ENCODE assay signal across 20 mouse cellular contexts in genomic region chr3:86107637-86108539, GRCm38 (mm10). TPM values are rescaled to one million over a fixed set of nuclear protein-coding genes. Genes with fewer than 3 reads are reported as not detected.
A peak's percentile ranks its signal among the peaks of the same experiment; 100 is the strongest.
DNase-seq lines count a peak whose midpoint lies in the region; ATAC-seq lines count a peak whose summit lies in the region.
"Had no signal": no experiment of that assay in that cellular context is flagged by ENCODE, and none has a peak within 500 bp of the region (broad histone marks: within the 10 kb centered on the region; RNA-seq: fewer than 3 reads in every experiment).

No protein-coding gene starts in this region.

- DNase-seq in liver, embryonic 13.5 days, result no peak
- no peak for DNase-seq in adrenal gland, adult 18-20 months (ENCODE audit: low spot score in 2 of 2)
- DNase-seq: adrenal gland, adult 8-10 months; cerebellum, adult 2 months; gastrocnemius, adult 2 months; kidney, adult 9 months; layer of hippocampus, postnatal 36 days; lung, postnatal 10 days; thymus, adult 18-20 months had no signal

- H3K9ac ChIP-seq in kidney, embryonic 15.5 days, result no peak overlapping the region
- no peak overlapping the region for H3K9ac ChIP-seq in kidney, embryonic 16.5 days (replicated peaks; ENCODE audit: low read length)
- peak overlapping the region; percentile 40 for H3K9ac ChIP-seq in liver, embryonic 13.5 days
- no peak overlapping the region for H3K9ac ChIP-seq in midbrain, embryonic 16.5 days (ENCODE audit: low read depth, low read length)
- no peak overlapping the region for H3K9ac ChIP-seq in kidney, embryonic 14.5 days (ENCODE audit: low read depth, low read length)
- H3K9ac ChIP-seq: embryonic facial prominence, embryonic 13.5 days; forebrain, embryonic 12.5 days; heart, embryonic 13.5 days; limb, embryonic 15.5 days had no signal

- peak overlapping the region; percentile 27 for H3K4me3 ChIP-seq in erythroblast, embryonic 14.5 days (replicated peaks)
- no peak overlapping the region for H3K4me3 ChIP-seq in kidney, embryonic 15.5 days (replicated peaks)
- no peak overlapping the region for H3K4me3 ChIP-seq in kidney, embryonic 16.5 days (ENCODE audit: low read length)
- H3K4me3 ChIP-seq in liver, embryonic 13.5 days (replicated peaks), result no peak overlapping the region
- H3K4me3 ChIP-seq in midbrain, embryonic 16.5 days (ENCODE audit: low read depth, low read length), result no peak overlapping the region
- no peak overlapping the region for H3K4me3 ChIP-seq in kidney, embryonic 14.5 days (ENCODE audit: low read length)
- H3K4me3 ChIP-seq: embryonic facial prominence, embryonic 13.5 days; forebrain, embryonic 12.5 days; gastrocnemius, adult 2 months; heart, embryonic 13.5 days; hindbrain, embryonic 10.5 days; limb, embryonic 15.5 days had no signal

- H3K27me3 ChIP-seq in erythroblast, embryonic 14.5 days (ENCODE audit: control insufficient read depth), result no peaks in the 10 kb centered on the region
- H3K27me3 ChIP-seq in kidney, embryonic 15.5 days, result no peaks in the 10 kb centered on the region
- no peaks in the 10 kb centered on the region for H3K27me3 ChIP-seq in kidney, embryonic 16.5 days (ENCODE audit: insufficient read depth, low read length)
- no peaks in the 10 kb centered on the region for H3K27me3 ChIP-seq in liver, embryonic 13.5 days
- no peaks in the 10 kb centered on the region for H3K27me3 ChIP-seq in midbrain, embryonic 16.5 days (ENCODE audit: control insufficient read depth, insufficient read depth, low read depth, low read length)
- H3K27me3 ChIP-seq in kidney, embryonic 14.5 days (ENCODE audit: control insufficient read depth, insufficient read depth, low read length), result no peaks in the 10 kb centered on the region
- H3K27me3 ChIP-seq: embryonic facial prominence, embryonic 13.5 days; forebrain, embryonic 12.5 days; heart, embryonic 13.5 days; limb, embryonic 15.5 days had no signal

- H3K36me3 ChIP-seq in erythroblast, embryonic 14.5 days (ENCODE audit: control insufficient read depth), result peaks cover 32% of the 10 kb centered on the region
- peaks cover 55% of the 10 kb centered on the region for H3K36me3 ChIP-seq in kidney, embryonic 15.5 days
- H3K36me3 ChIP-seq in kidney, embryonic 16.5 days (ENCODE audit: insufficient read depth, low read length), result peaks cover 12% of the 10 kb centered on the region
- H3K36me3 ChIP-seq in liver, embryonic 13.5 days, result no peaks in the 10 kb centered on the region
- no peaks in the 10 kb centered on the region for H3K36me3 ChIP-seq in midbrain, embryonic 16.5 days (ENCODE audit: control insufficient read depth, insufficient read depth, low read length)
- H3K36me3 ChIP-seq in kidney, embryonic 14.5 days (ENCODE audit: control insufficient read depth, insufficient read depth, low read length), result peaks cover 3% of the 10 kb centered on the region; the same call in 1 of the 2 replicates
- H3K36me3 ChIP-seq: forebrain, embryonic 12.5 days had no signal

- no peak for ATAC-seq in erythroblast, adult 5-6 weeks (replicated peaks; ENCODE audit: low FRiP score, poor library complexity, severe bottlenecking)
- peak; percentile 57; the same call in 1 of the 2 replicates for ATAC-seq in kidney, embryonic 15.5 days (replicated peaks; ENCODE audit: low FRiP score)
- no peak for ATAC-seq in kidney, embryonic 16.5 days (ENCODE audit: low FRiP score, low TSS enrichment)
- peak; percentile 49 for ATAC-seq in liver, embryonic 13.5 days (ENCODE audit: low read depth)
- ATAC-seq in midbrain, embryonic 16.5 days, result 0 out of 2 replicates have a peak, but pooled peaks have one; percentile 58
- no peak; the same call in 1 of the 2 replicates for ATAC-seq in kidney, embryonic 14.5 days (ENCODE audit: low FRiP score, low TSS enrichment)

- H3K27ac ChIP-seq in kidney, embryonic 15.5 days, result no peak overlapping the region
- H3K27ac ChIP-seq in kidney, embryonic 16.5 days (ENCODE audit: low read length), result no peak overlapping the region
- peak overlapping the region; percentile 96 for H3K27ac ChIP-seq in liver, embryonic 13.5 days
- H3K27ac ChIP-seq in midbrain, embryonic 16.5 days (ENCODE audit: low read length), result no peak overlapping the region
- H3K27ac ChIP-seq in kidney, embryonic 14.5 days (ENCODE audit: low read depth, low read length), result no peak overlapping the region
- H3K27ac ChIP-seq: embryonic facial prominence, embryonic 13.5 days; forebrain, embryonic 12.5 days; gastrocnemius, adult 2 months; heart, embryonic 13.5 days; hindbrain, embryonic 10.5 days; limb, embryonic 15.5 days had no signal

- no peak overlapping the region for H3K4me2 ChIP-seq in kidney, embryonic 15.5 days
- H3K4me2 ChIP-seq in kidney, embryonic 16.5 days (replicated peaks; ENCODE audit: low read depth, low read length), result no peak overlapping the region
- peak overlapping the region; percentile 58 for H3K4me2 ChIP-seq in liver, embryonic 13.5 days
- H3K4me2 ChIP-seq in midbrain, embryonic 16.5 days (ENCODE audit: low read length), result no peak overlapping the region
- H3K4me2 ChIP-seq in kidney, embryonic 14.5 days (replicated peaks; ENCODE audit: low read depth, low read length), result no peak overlapping the region
- H3K4me2 ChIP-seq: embryonic facial prominence, embryonic 13.5 days; forebrain, embryonic 12.5 days; heart, embryonic 13.5 days; limb, embryonic 15.5 days had no signal

- H3K9me3 ChIP-seq in erythroblast, embryonic 14.5 days (ENCODE audit: control insufficient read depth, low read length), result 0 out of 2 replicates have a peak, but pooled peaks cover 2% of the 10 kb centered on the region
- H3K9me3 ChIP-seq in kidney, embryonic 15.5 days (replicated peaks), result no peaks in the 10 kb centered on the region
- H3K9me3 ChIP-seq in kidney, embryonic 16.5 days (ENCODE audit: low read length), result no peaks in the 10 kb centered on the region
- H3K9me3 ChIP-seq in liver, embryonic 13.5 days (replicated peaks), result no peaks in the 10 kb centered on the region
- no peaks in the 10 kb centered on the region for H3K9me3 ChIP-seq in midbrain, embryonic 16.5 days (replicated peaks; ENCODE audit: control insufficient read depth, low read length, poor library complexity, severe bottlenecking)
- H3K9me3 ChIP-seq in kidney, embryonic 14.5 days (ENCODE audit: control insufficient read depth, low read length), result no peaks in the 10 kb centered on the region
- H3K9me3 ChIP-seq: embryonic facial prominence, embryonic 13.5 days; forebrain, embryonic 12.5 days; heart, embryonic 13.5 days; hindbrain, embryonic 10.5 days; limb, embryonic 15.5 days had no signal

- H3K4me1 ChIP-seq in erythroblast, embryonic 14.5 days (ENCODE audit: control insufficient read depth), result peaks cover 89% of the 10 kb centered on the region
- H3K4me1 ChIP-seq in kidney, embryonic 15.5 days, result no peaks in the 10 kb centered on the region
- peaks cover 5% of the 10 kb centered on the region; the same call in 1 of the 2 replicates for H3K4me1 ChIP-seq in kidney, embryonic 16.5 days (ENCODE audit: insufficient read depth, low read length)
- H3K4me1 ChIP-seq in liver, embryonic 13.5 days (replicated peaks), result peaks cover 74% of the 10 kb centered on the region
- no peaks in the 10 kb centered on the region for H3K4me1 ChIP-seq in midbrain, embryonic 16.5 days (ENCODE audit: control insufficient read depth, insufficient read depth, low read length)
- no peaks in the 10 kb centered on the region for H3K4me1 ChIP-seq in kidney, embryonic 14.5 days (ENCODE audit: control insufficient read depth, insufficient read depth, low read length)

- WGBS in kidney, embryonic 15.5 days, result 80% methylated on average over 8 of the region's 8 CpGs
- WGBS in kidney, embryonic 16.5 days, result 76% methylated on average over 8 of the region's 8 CpGs
- 84% methylated on average over 8 of the region's 8 CpGs for WGBS in liver, embryonic 13.5 days (ENCODE audit: insufficient replicate concordance)
- 42% methylated on average over 8 of the region's 8 CpGs for WGBS in midbrain, embryonic 16.5 days
- 82% methylated on average over 8 of the region's 8 CpGs for WGBS in kidney, embryonic 14.5 days

RNA-seq across cellular contexts. Expression of gene Rps3a1, which starts 34.6 kb away (rescaled TPM):
- polyA plus RNA-seq in erythroblast, embryonic 14.5 days (2012), result 20.8 and 31.3 TPM in 2 replicates
- total RNA-seq in erythroblast, adult 5-6 weeks (2015; ENCODE audit: low replicate concordance), result 667 and 844 TPM in 2 replicates
- 933 and 1,033 TPM in 2 replicates for total RNA-seq in erythroblast, adult 5-6 weeks (2017; ENCODE audit: low replicate concordance)
- polyA plus RNA-seq in kidney, embryonic 15.5 days (2015; fragmentation: Nextera tagmentation; extraction: Ambion mirVana), result 1,242 and 1,382 TPM in 2 replicates
- 1,116 and 1,127 TPM in 2 replicates for polyA plus RNA-seq in kidney, embryonic 16.5 days (2015; fragmentation: Nextera tagmentation; extraction: Ambion mirVana)
- 1,129 and 1,231 TPM in 2 replicates for polyA plus RNA-seq in liver, embryonic 13.5 days (2015; fragmentation: Nextera tagmentation; extraction: Ambion mirVana)
- 494 and 519 TPM in 2 replicates for polyA plus RNA-seq in midbrain, embryonic 16.5 days (2015; fragmentation: Nextera tagmentation; extraction: Ambion mirVana)
- 100 to 1,000 TPM; 724 to 824 TPM for total RNA-seq in adrenal gland, adult 18-20 months (2021)
- polyA plus RNA-seq in kidney, embryonic 14.5 days (2014; fragmentation: Nextera tagmentation; extraction: Ambion mirVana), result 1,488 and 1,909 TPM in 2 replicates

Comparison
In these comparisons a context has a peak if more than half of its experiments do, and no peak if none do; other contexts are left out.
1. ATAC-seq: peak in kidney, embryonic 15.5 days (single experiment), liver, embryonic 13.5 days (single experiment) and midbrain, embryonic 16.5 days (single experiment); none in erythroblast, adult 5-6 weeks (single experiment), kidney, embryonic 16.5 days (single experiment) and kidney, embryonic 14.5 days (single experiment).
2. RNA of gene Rps3a1, which starts 34.6 kb away (polyA plus RNA-seq): 1,488 to 1,909 TPM in kidney, embryonic 14.5 days, 1,242 to 1,382 TPM in kidney, embryonic 15.5 days, 1,129 to 1,231 TPM in liver, embryonic 13.5 days, 1,116 to 1,127 TPM in kidney, embryonic 16.5 days and 494 to 519 TPM in midbrain, embryonic 16.5 days; 20.8 to 31.3 TPM in erythroblast, embryonic 14.5 days; every median in the first group is over 10 times any median in the second.